Mouse (Mus musculus) bone marrow macrophage, adult 2 months (primary cell): ENCODE data around the gene Zfr.

Experiments used
- CTCF ChIP-seq: IDR thresholded peaks from 2 replicates; pipeline ENCODE4 v1.5.1; 2012; ENCODE audit warnings: low read depth, mild to moderate bottlenecking, low read length, moderate library complexity
- POLR2A ChIP-seq: IDR thresholded peaks from 2 replicates; pipeline ENCODE4 v1.6.1; 2012; ENCODE audit warnings: mild to moderate bottlenecking, low read depth, low read length, borderline replicate concordance

DNA sequence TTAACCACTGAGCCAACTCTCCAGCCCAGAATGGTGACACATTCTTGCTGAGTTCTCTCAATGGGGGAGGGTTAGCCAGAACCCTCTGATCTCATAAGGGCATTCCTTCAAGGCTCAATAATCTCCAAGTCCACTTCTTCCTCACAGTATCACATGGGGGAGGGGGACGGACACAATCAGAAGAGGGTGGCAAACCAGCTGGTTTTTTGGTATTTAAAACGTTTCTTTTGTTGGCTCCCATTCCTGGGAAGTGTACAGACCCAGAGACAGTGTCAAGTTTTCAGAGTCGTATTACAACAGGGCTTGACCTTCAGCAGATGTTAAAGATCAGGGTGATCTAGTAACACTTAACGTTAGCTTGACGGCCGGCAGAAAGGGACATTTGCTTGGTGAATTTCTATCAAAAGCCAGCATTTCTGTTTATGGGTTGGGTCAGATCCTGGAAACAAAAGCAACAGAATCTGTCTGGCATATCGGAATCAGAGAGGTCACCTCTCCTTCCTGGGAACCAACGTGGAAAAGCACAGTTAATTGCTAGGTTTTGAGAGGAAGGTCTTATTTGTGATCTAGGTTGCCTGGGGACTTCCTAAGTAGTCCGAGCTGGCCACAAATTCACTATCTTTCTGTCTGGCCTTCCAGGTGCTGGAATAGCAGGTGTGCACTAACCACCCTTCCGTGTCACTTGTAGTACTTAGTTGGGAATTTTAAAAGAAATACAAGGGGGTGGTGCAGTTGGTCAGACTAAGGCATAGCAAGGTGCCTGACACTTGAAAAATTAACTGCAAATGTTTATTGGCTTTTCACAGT is 86.1 kb downstream of the Zfr start:
- TF ChIP-seq CTCF, result no peak
- no peak for TF ChIP-seq POLR2A
